ENCODE assay signal across 8 mouse cellular contexts in genomic region chr9:101250981-101251643, GRCm38 (mm10). TPM values are rescaled to one million over a fixed set of nuclear protein-coding genes. Genes with fewer than 3 reads are reported as not detected.
DNase-seq lines count a peak whose midpoint lies in the region; ATAC-seq and TF ChIP-seq lines count a peak whose summit lies in the region.

No protein-coding gene starts in this region.

- H3K4me1 ChIP-seq in intestine, embryonic 15.5 days (replicated peaks) = peaks cover 10% of the 10 kb centered on the region
- peaks cover 21% of the 10 kb centered on the region for H3K4me1 ChIP-seq in liver, postnatal 0 days (ENCODE audit: insufficient read depth)
- H3K4me1 ChIP-seq in neural tube, embryonic 12.5 days = peaks cover 19% of the 10 kb centered on the region

- no peak for TF ChIP-seq CTCF in liver, postnatal 0 days (IDR thresholded peaks at IDR 0.05; ENCODE audit: low read depth)

- DNase-seq in NIH3T3 (ENCODE audit: low read depth) = peak; percentile 86
- peak; percentile 46 to 73 for DNase-seq in cerebellum, postnatal 4 days (ENCODE audit: low spot score in 2 of 2)
- DNase-seq in gastrocnemius, adult 8-10 months (ENCODE audit: low spot score in 2 of 2) = peak; percentile 76 to 79
- peak; percentile 89 for DNase-seq in liver, postnatal 0 days
- no peak for DNase-seq in c-Kit-positive CD71-positive TER-119-positive erythroid progenitor cells, embryonic 14.5 days (ENCODE audit: low spot score)

- no peaks in the 10 kb centered on the region for H3K27me3 ChIP-seq in intestine, embryonic 15.5 days (replicated peaks)
- no peaks in the 10 kb centered on the region for H3K27me3 ChIP-seq in liver, postnatal 0 days (ENCODE audit: insufficient read depth, low read length)
- no peaks in the 10 kb centered on the region for H3K27me3 ChIP-seq in neural tube, embryonic 12.5 days (replicated peaks)

- no peaks in the 10 kb centered on the region for H3K9me3 ChIP-seq in intestine, embryonic 15.5 days
- H3K9me3 ChIP-seq in liver, postnatal 0 days (ENCODE audit: low read length) = no peaks in the 10 kb centered on the region
- no peaks in the 10 kb centered on the region for H3K9me3 ChIP-seq in neural tube, embryonic 12.5 days

- ATAC-seq in CD4-positive, CD25-positive, alpha-beta regulatory T cell, adult 4 months = peak; percentile 26
- peak; percentile 97 for ATAC-seq in intestine, embryonic 15.5 days
- ATAC-seq in liver, postnatal 0 days = peak; percentile 95
- peak; percentile 95 for ATAC-seq in neural tube, embryonic 12.5 days (ENCODE audit: low FRiP score, low read depth)

- H3K36me3 ChIP-seq in intestine, embryonic 15.5 days = no peaks in the 10 kb centered on the region
- no peaks in the 10 kb centered on the region for H3K36me3 ChIP-seq in liver, postnatal 0 days (replicated peaks; ENCODE audit: insufficient read depth, low read length)
- no peaks in the 10 kb centered on the region for H3K36me3 ChIP-seq in neural tube, embryonic 12.5 days

- H3K4me2 ChIP-seq in intestine, embryonic 15.5 days (replicated peaks) = peak overlapping the region; percentile 70
- H3K4me2 ChIP-seq in liver, postnatal 0 days (ENCODE audit: low read depth, low read length) = peak overlapping the region; percentile 96
- H3K4me2 ChIP-seq in neural tube, embryonic 12.5 days (replicated peaks) = peak overlapping the region; percentile 71

- WGBS in intestine, embryonic 15.5 days = under 1% methylated on average over 61 of the region's 61 CpGs
- under 1% methylated on average over 41 of the region's 61 CpGs for WGBS in liver, postnatal 0 days (ENCODE audit: insufficient replicate concordance)
- under 1% methylated on average over 61 of the region's 61 CpGs for WGBS in neural tube, embryonic 12.5 days

- H3K9ac ChIP-seq in intestine, embryonic 15.5 days = peak overlapping the region; percentile 88
- peak overlapping the region; percentile 80 for H3K9ac ChIP-seq in liver, postnatal 0 days (replicated peaks)
- peak overlapping the region; percentile 87 for H3K9ac ChIP-seq in neural tube, embryonic 12.5 days

- TF ChIP-seq EP300 in liver, postnatal 0 days (IDR thresholded peaks at IDR 0.05; ENCODE audit: low read depth) = no peak

- H3K4me3 ChIP-seq in intestine, embryonic 15.5 days (replicated peaks) = peak overlapping the region; percentile 84
- peak overlapping the region; percentile 75 for H3K4me3 ChIP-seq in liver, postnatal 0 days (ENCODE audit: low read depth, low read length)
- H3K4me3 ChIP-seq in neural tube, embryonic 12.5 days = peak overlapping the region; percentile 82

- peak overlapping the region; percentile 99 for H3K27ac ChIP-seq in intestine, embryonic 15.5 days
- peak overlapping the region; percentile 94 for H3K27ac ChIP-seq in liver, postnatal 0 days (ENCODE audit: low read depth)
- H3K27ac ChIP-seq in neural tube, embryonic 12.5 days = peak overlapping the region; percentile 93

RNA-seq across cellular contexts. Expression of gene Ppp2r3a, which starts 0.5 kb away (rescaled TPM):
- polyA plus RNA-seq in CD4-positive, CD25-positive, alpha-beta regulatory T cell, adult 4 months (2017; shearing (Covaris generic)) = 1 to 10 TPM; 1.7 to 2.4 TPM
- 100 to 1,000 TPM; 149 to 175 (median 166) TPM for total RNA-seq in gastrocnemius, adult 8-10 months (2022)
- 9.0 and 9.8 TPM in 2 replicates for polyA plus RNA-seq in intestine, embryonic 15.5 days (2015; fragmentation: Nextera tagmentation; extraction: Ambion mirVana)
- polyA plus RNA-seq in liver, postnatal 0 days (2015; fragmentation: Nextera tagmentation; extraction: Ambion mirVana) = 2.4 and 2.6 TPM in 2 replicates
- 20.3 and 20.7 TPM in 2 replicates for polyA plus RNA-seq in neural tube, embryonic 12.5 days (2016; fragmentation: Nextera tagmentation; extraction: Ambion mirVana)

Comparison
In these comparisons a context has a peak if more than half of its experiments do, and no peak if none do; other contexts are left out.
1. ATAC-seq: peak in every context shown above with its lines; median percentile 97 in intestine, embryonic 15.5 days; 95 in liver, postnatal 0 days; 95 in neural tube, embryonic 12.5 days; 26 in CD4-positive, CD25-positive, alpha-beta regulatory T cell, adult 4 months.